Mouse (Mus musculus) MEL (cell line): ENCODE results near the gene Ipo5. TPM values are rescaled to one million over a fixed set of nuclear protein-coding genes. Genes with fewer than 3 reads are reported as not detected.

Experiments
- DNase-seq: peaks from one replicate; pipeline ENCODE4 v3.0.0; 2011; ENCODE audit warnings: low read depth, low spot score
- H3K27ac ChIP-seq: 2 replicates; pipeline ENCODE4 v1.5.1; 2012; ENCODE audit warnings: low read depth, mild to moderate bottlenecking, control low read depth, low read length, moderate library complexity; ENCODE audit not compliant: control insufficient read depth
- H3K27me3 ChIP-seq, 2 experiments: fragments of 150-350 bp in 1 of 2; sonication (generic) in 1 of 2; 2 replicates each; pipeline ENCODE4 v1.6.1; 2012; ENCODE audit warnings: low read length in 2 of 2, mild to moderate bottlenecking in 2 of 2, improper control_type of control experiment in 1 of 2, moderate library complexity in 1 of 2; ENCODE audit not compliant: insufficient read depth in 2 of 2, control insufficient read depth in 1 of 2
- H3K36me3 ChIP-seq, 2 experiments: 2 replicates each; pipeline ENCODE4 v1.6.1; 2012 to 2014; ENCODE audit warnings: low read length in 2 of 2, improper control_type of control experiment in 1 of 2, inconsistent platforms in 1 of 2, mild to moderate bottlenecking in 1 of 2; ENCODE audit not compliant: insufficient read depth in 2 of 2, control insufficient read depth in 1 of 2
- H3K4me1 ChIP-seq, 2 experiments: fragments of 150-350 bp in 1 of 2; sonication (generic) in 1 of 2; 2 replicates each; pipeline ENCODE4 v1.6.1; 2012; ENCODE audit warnings: low read length in 2 of 2, improper control_type of control experiment in 1 of 2, mild to moderate bottlenecking in 1 of 2; ENCODE audit not compliant: insufficient read depth in 2 of 2, control insufficient read depth in 1 of 2
- H3K4me3 ChIP-seq, 2 experiments: fragments of 150-350 bp in 1 of 2; sonication (generic) in 1 of 2; 2 replicates each; pipeline ENCODE4 v1.5.1; 2012; ENCODE audit warnings: low read depth in 2 of 2, low read length in 2 of 2, mild to moderate bottlenecking in 2 of 2, moderate library complexity in 2 of 2, control low read depth in 1 of 2, improper control_type of control experiment in 1 of 2; ENCODE audit not compliant: control insufficient read depth in 1 of 2, insufficient read depth in 1 of 2
- H3K79me2 ChIP-seq: 2 replicates; pipeline ENCODE4 v1.6.1; 2012; ENCODE audit warnings: mild to moderate bottlenecking, low read length, moderate library complexity; ENCODE audit not compliant: control insufficient read depth, poor library complexity, insufficient read depth
- H3K9ac ChIP-seq: 2 replicates; pipeline ENCODE4 v1.6.1; 2012; ENCODE audit warnings: low read depth, mild to moderate bottlenecking, control low read depth, low read length, moderate library complexity; ENCODE audit not compliant: control insufficient read depth, poor library complexity, severe bottlenecking
- H3K9me3 ChIP-seq: fragments of 150-350 bp; sonication (generic); replicated peaks from 2 replicates; pipeline ENCODE4 v1.6.1; 2012; ENCODE audit warnings: mild to moderate bottlenecking, low read length, improper control_type of control experiment, moderate library complexity; ENCODE audit not compliant: insufficient read depth
- BHLHE40 ChIP-seq: IDR thresholded peaks from 2 replicates; pipeline ENCODE4 v1.6.1; 2012; ENCODE audit warnings: low read depth, mild to moderate bottlenecking, inconsistent platforms, low read length, improper control_type of control experiment, borderline replicate concordance
- CHD2 ChIP-seq: IDR thresholded peaks from 2 replicates; pipeline ENCODE4 v1.6.1; 2011; ENCODE audit warnings: low read length, improper control_type of control experiment
- ETS1 ChIP-seq: IDR thresholded peaks from 2 replicates; pipeline ENCODE4 v1.6.1; 2012; ENCODE audit warnings: low read depth, mild to moderate bottlenecking, inconsistent platforms, low read length, improper control_type of control experiment, moderate library complexity
- GATA1 ChIP-seq: IDR thresholded peaks from 2 replicates; pipeline ENCODE4 v1.6.1; 2011; ENCODE audit warnings: low read depth, low read length, improper control_type of control experiment
- JUND ChIP-seq: IDR thresholded peaks from 2 replicates; pipeline ENCODE4 v1.6.1; 2011; ENCODE audit warnings: low read depth, mild to moderate bottlenecking, improper control_type of control experiment, low read length
- KAT2A ChIP-seq: conservative IDR thresholded peaks from 2 replicates; pipeline ENCODE4 v1.6.1; 2012; ENCODE audit warnings: low read depth, low read length, improper control_type of control experiment, inconsistent platforms
- MAFK ChIP-seq: IDR thresholded peaks from 2 replicates; pipeline ENCODE4 v1.6.1; 2011; ENCODE audit warnings: low read depth, mild to moderate bottlenecking, low read length, improper control_type of control experiment, borderline replicate concordance
- MAZ ChIP-seq: IDR thresholded peaks from 2 replicates; pipeline ENCODE4 v1.6.1; 2012; ENCODE audit warnings: low read depth, mild to moderate bottlenecking, inconsistent platforms, low read length, improper control_type of control experiment
- MEF2A ChIP-seq: IDR thresholded peaks from 2 replicates; pipeline ENCODE4 v1.6.1; 2014; ENCODE audit warnings: low read depth, mild to moderate bottlenecking, inconsistent platforms, low read length, improper control_type of control experiment; ENCODE audit not compliant: poor library complexity, insufficient replicate concordance, severe bottlenecking; ENCODE audit errors: extremely low read depth
- MXI1 ChIP-seq: IDR thresholded peaks from 2 replicates; pipeline ENCODE4 v1.6.1; 2011; ENCODE audit warnings: mild to moderate bottlenecking, low read depth, low read length, improper control_type of control experiment
- MYB ChIP-seq: IDR thresholded peaks from 2 replicates; pipeline ENCODE4 v1.6.1; 2011; ENCODE audit warnings: mild to moderate bottlenecking, low read depth, low read length, improper control_type of control experiment
- MYC ChIP-seq: IDR thresholded peaks from 2 replicates; pipeline ENCODE4 v1.6.1; 2011; ENCODE audit warnings: low read depth, mild to moderate bottlenecking, low read length, improper control_type of control experiment, moderate library complexity
- NRF1 ChIP-seq: IDR thresholded peaks from 2 replicates; pipeline ENCODE4 v1.6.1; 2014; ENCODE audit warnings: low read depth, mild to moderate bottlenecking, inconsistent platforms, low read length, improper control_type of control experiment, moderate library complexity; ENCODE audit not compliant: poor library complexity, insufficient read depth, severe bottlenecking
- RAD21 ChIP-seq: IDR thresholded peaks from 2 replicates; pipeline ENCODE4 v1.6.1; 2011; ENCODE audit warnings: mild to moderate bottlenecking, low read depth, low read length, improper control_type of control experiment
- RCOR1 ChIP-seq: IDR thresholded peaks from 2 replicates; pipeline ENCODE4 v1.6.1; 2012; ENCODE audit warnings: low read depth, mild to moderate bottlenecking, inconsistent platforms, low read length, improper control_type of control experiment
- SIN3A ChIP-seq: IDR thresholded peaks from 2 replicates; pipeline ENCODE4 v1.6.1; 2012; ENCODE audit warnings: low read length, improper control_type of control experiment, inconsistent platforms
- TAL1 ChIP-seq: IDR thresholded peaks from 2 replicates; pipeline ENCODE4 v1.6.1; 2012; ENCODE audit warnings: mild to moderate bottlenecking, inconsistent platforms, low read length, moderate library complexity, mixed read lengths
- TCF12 ChIP-seq: IDR thresholded peaks from 2 replicates; pipeline ENCODE4 v1.6.1; 2014; ENCODE audit warnings: low read depth, mild to moderate bottlenecking, inconsistent platforms, low read length, improper control_type of control experiment, moderate library complexity
- USF2 ChIP-seq, 2 experiments: IDR thresholded peaks; 2 replicates each; pipeline ENCODE4 v1.6.1; 2011 to 2012; ENCODE audit warnings: improper control_type of control experiment in 2 of 2, low read length in 2 of 2, borderline replicate concordance in 1 of 2, inconsistent platforms in 1 of 2, low read depth in 1 of 2, mild to moderate bottlenecking in 1 of 2; ENCODE audit not compliant: insufficient read depth in 1 of 2
- ZKSCAN1 ChIP-seq: IDR thresholded peaks from 2 replicates; pipeline ENCODE4 v1.6.1; 2012; ENCODE audit warnings: low read depth, mild to moderate bottlenecking, inconsistent platforms, low read length, improper control_type of control experiment, moderate library complexity
- ZNF384 ChIP-seq: IDR thresholded peaks from 2 replicates; pipeline ENCODE4 v1.6.1; 2012; ENCODE audit warnings: low read depth, mild to moderate bottlenecking, inconsistent platforms, low read length, improper control_type of control experiment
- polyA plus RNA-seq, 2 experiments: library from polyadenylated mRNA; stranded (reverse) in 1 of 2; unstranded in 1 of 2; fragments of >175 nt in 1 of 2; fragments of >200 nt in 1 of 2; gene quantifications; 2 replicates each; pipeline versions ENCODE4 v1.2.1 to v1.2.4; 2012; ENCODE audit warnings: low replicate concordance in 2 of 2, low read depth in 1 of 2; ENCODE audit not compliant: insufficient read length in 2 of 2, insufficient read depth in 1 of 2, missing spikeins in 1 of 2
- total RNA-seq: library from RNA; depleted of rRNA; stranded (reverse); fragments of 300-350 nt; gene quantifications from 2 replicates; pipeline ENCODE4 v1.2.3, GENCODE M21; 2012

Ipo5 gene
- total and polyA plus RNA-seq, 3 experiments, result 32.1 to 193 (median 157) TPM

DNA sequence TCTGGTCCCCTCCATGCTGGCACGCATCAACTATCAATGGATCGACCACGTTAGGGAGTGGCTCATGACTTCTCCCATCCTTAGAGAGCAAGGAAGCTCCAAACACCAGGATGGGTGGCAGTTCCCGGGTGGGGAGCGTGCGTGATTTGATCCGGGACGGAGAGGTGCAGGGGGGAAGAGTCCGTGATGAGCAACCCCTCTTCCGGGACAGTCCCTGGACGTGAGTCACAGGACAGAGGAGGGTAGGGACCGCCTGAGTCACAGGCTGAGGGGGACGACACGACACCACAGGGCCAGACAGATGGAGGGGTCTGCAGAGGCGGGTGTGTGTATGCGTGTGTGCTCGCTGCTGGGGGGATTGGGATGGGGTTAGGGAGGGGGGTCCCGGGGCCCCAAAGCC, 704 bp upstream of the Ipo5 start (continued):
- no peak for TF ChIP-seq MAZ
- TF ChIP-seq TAL1, result no peak
- TF ChIP-seq CHD2, result no peak
- TF ChIP-seq MEF2A, result no peak
- no peak for TF ChIP-seq MYB
- TF ChIP-seq SIN3A, result no peak; the same call in 1 of the 2 replicates
- no peak for TF ChIP-seq MAFK
- no peak for TF ChIP-seq ETS1
- TF ChIP-seq ZNF384, result no peak
- no peak for TF ChIP-seq RCOR1
- TF ChIP-seq NRF1, result no peak
- no peak for TF ChIP-seq ZKSCAN1
- no peak for TF ChIP-seq USF2 (IDR thresholded peaks at IDR 0.05; ENCODE audit: borderline replicate concordance in 1 of 2, insufficient read depth in 1 of 2, low read depth in 1 of 2, low read length in 2 of 2)
- TF ChIP-seq JUND, result no peak
- TF ChIP-seq RAD21, result no peak
- TF ChIP-seq KAT2A, result no peak
- no peak for TF ChIP-seq GATA1
- TF ChIP-seq TCF12, result no peak

DNA sequence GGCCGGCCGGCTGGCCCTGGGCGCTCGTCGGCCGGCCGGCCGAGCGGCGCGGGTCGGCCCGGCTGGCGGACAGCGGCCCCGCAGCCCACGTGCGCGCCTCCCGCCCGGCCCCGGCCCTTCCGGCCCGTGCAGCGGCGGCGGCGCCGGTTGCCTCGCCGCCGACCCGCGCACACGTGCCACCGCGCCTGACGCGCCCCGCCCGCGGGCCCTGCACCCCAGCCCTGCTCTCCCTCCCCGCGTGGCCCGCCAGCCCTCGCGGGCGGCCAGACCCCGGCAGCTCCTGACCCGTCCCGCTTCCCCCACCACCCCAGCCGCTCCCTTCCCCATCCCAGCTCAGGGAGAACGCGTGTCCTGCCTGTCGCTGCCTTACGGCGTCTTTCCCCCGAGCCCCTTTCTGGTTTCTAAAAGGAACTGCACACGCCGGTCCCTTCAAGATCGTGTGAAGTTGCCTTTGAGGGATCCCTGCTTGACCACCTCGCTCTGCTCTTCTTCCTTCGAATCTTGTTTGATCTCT, 421 bp downstream of the Ipo5 start:
- Histone ChIP-seq H3K36me3 (peaks cover 4 to 15% of the 10 kb centered on the region in 2 experiments; a peak in 3 of 4 replicates), H3K9me3 (no peaks in the 10 kb centered on the region), H3K27ac (peak overlapping the region; percentile 84), H3K4me3 (peak overlapping the region; percentile 76 to 95), H3K9ac (peak overlapping the region; percentile 100), H3K27me3 (no peaks in the 10 kb centered on the region), H3K79me2 (peaks cover 49% of the 10 kb centered on the region), H3K4me1 (0 out of 4 replicates have a peak, but pooled peaks cover 0 to 2% of the 10 kb centered on the region in 2 experiments)
- DNase-seq, result peak; percentile 67
- TF ChIP-seq BHLHE40 (peak; percentile 17; the same call in 1 of the 2 replicates), SIN3A (peak; percentile 59; the same call in 1 of the 2 replicates), MXI1 (peak; percentile 67), MYC (no peak)
